Mouse (Mus musculus) gastrocnemius, postnatal 14 days (tissue): ENCODE measurements around the gene Cttn. TPM values are rescaled to one million over a fixed set of nuclear protein-coding genes. Genes with fewer than 3 reads are reported as not detected.

Source experiments
- DNase-seq: peaks from one replicate; pipeline ENCODE4 v3.0.0; 2021; ENCODE audit warnings: mixed read lengths
- intact Hi-C: fragments of 180-260 bp; cut with DNase I; formaldehyde crosslinking; loops from one replicate; pipeline ENCODE4 v1.15.1; 2025; ENCODE audit warnings: low total_unique reads
- total RNA-seq, 2 experiments: library from RNA; stranded (reverse); gene quantifications; 2 replicates each; pipeline ENCODE4 v1.2.3; 2021

Cttn gene
- total RNA-seq, 2 experiments from 2014 or later = 32.6 to 35.8 TPM

DNA sequence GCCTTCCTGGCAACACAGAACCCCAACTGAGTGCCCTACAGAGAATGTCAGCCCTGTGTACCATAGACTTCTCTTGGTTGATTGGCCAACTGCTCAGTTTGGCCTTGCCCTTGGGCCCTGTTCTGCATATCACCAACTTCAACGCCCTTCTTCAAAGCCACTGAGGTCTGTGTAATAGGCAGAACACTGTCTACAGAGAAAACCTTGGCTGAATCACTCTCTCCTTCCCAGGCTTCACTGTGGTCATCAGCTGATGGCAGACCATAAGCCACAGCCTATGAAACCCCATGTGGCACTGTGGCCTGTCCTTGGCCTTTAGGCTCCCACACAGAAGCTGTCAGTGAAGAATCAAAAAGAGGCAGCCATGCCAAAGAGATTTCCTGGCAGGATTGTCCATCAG lies 11.9 kb downstream of the Cttn start:
- intact Hi-C loops = no loop called here
- no peak for DNase-seq

DNA sequence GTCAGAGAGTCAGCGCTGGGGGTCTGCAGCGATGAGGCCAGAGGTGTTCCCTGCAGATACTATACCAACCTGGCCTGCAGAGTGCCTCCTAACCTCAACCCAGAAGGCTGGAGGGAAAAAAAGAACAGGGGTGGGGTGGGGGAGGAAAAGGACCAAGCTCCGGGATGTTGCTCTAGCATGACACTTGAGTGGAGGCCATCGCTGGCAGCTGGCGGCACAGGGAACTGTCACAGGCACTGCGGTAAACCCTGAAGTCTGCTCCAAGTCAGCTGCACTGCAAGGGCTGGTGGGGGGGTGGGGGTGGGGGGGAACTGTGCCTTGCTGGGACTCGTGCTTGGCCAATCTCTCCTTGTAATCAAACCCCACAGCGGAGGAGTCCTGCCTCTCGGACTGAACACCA lies 20.1 kb downstream of the Cttn start:
- intact Hi-C loops = no loop called here
- peak; percentile 20 for DNase-seq

DNA sequence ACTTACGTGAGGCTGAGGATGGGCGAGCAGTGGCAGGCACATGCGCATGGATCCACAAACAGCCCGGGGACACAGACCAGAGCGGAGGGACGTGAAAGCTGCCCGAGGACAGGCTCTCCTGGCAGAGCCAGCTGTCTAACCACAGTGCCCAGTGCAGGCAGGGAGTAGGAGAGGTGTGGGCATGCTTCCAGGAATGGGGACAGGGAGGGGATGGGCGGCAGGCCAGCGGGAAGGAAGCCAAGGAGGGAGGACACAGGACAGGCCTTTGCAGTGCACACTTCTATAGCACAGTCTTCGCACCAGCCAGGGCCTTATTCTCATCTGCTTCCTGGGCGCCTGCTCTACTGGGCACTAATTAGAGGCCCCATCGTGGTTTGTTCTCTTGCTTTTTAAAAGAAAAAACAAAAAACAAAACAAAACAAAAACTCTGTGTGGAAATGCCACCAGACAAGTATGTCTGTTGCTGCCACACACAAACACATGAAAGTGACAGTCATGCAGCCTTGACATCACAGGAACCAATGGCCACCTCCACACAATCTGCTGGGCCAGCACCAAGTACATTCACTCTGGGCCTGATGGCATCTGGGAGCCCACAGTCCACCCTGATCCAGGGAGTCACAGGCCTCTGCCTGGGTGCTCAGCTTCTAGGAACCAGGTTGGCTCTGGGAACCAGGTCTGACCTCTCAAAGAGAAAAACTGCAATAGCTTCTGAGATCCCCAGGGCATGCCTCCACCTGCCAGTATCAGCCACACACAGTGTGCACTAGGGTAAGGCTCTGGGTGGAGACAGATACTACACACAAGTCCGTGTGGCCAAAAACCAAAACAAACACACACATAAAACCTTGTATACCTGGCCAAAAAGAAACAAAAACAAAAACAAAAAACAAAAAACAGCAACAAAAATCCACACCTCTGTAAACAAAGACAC lies 20.9 kb downstream of the Cttn start:
- intact Hi-C loops = no loop called here
- DNase-seq = peak; percentile 73

DNA sequence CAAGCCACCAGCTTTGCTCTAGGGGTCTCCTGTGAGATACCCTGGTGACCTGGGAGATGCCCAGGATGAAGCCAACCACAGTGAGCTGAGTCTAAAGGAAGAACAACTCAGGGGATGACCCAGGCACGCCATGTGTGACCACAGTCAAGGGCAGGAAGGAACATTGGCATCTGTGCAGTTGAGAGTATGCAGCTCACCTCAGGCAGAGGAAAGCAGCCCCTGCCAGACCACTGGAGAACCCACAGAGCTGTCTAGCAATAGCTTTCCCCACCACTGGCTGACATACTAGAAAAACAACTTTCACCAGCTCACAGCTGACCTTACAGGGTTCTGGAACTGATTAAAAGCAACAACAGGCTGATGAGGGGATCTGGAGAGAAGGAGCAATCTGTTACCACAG lies 22.6 kb downstream of the Cttn start:
- intact Hi-C loops = no loop called here
- DNase-seq = no peak

- no peak for DNase-seq
- intact Hi-C loops = no loop called here
Observed at GRCm38 (mm10) chr7:144447146-144447545, 23.7 kb downstream of the Cttn start.

- DNase-seq = no peak
- intact Hi-C loops = no loop called here
Observed at GRCm38 (mm10) chr7:144444788-144445187, 26.0 kb downstream of the Cttn start.

DNA sequence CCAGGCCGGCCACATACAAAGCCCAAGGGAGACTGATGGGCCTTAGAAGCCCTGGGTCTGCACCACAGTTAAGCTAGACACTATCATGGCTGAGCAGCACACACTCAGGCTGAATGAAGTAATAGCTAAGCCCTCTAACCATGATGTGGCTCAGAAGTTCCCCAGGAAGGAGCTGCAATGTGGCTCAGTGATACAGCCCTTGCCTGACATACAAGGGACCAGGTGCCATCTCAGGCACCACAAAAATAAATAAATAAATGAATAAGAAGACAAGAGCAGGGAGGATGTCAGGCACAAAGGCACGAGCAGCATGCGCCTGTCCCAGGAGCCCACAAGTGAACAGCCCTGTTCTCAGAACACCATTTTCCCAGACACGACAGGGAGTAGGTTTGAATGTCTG lies 28.8 kb downstream of the Cttn start:
- no peak for DNase-seq
- intact Hi-C loops = no loop called here

DNA sequence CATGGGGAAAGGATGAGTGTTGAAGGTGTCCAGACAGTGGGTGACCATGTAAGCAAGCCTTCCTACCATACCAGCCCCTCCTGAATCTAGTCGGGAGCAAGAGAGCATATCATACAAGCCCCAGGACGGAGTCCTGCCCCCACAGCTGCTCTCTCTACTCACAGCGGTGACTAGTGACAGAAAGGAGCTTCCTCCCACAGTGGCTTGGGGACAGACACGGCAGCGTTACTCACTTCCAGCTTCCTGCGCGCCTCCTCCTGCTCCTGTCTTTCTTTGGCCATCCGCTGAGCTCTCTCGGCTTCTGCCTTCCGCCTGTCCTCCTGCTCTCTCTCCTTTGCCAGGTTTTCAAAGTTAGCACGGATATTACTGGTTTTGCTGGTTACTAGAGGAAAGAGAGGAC lies 29.3 kb downstream of the Cttn start:
- DNase-seq = no peak
- intact Hi-C loops = no loop called here

DNA sequence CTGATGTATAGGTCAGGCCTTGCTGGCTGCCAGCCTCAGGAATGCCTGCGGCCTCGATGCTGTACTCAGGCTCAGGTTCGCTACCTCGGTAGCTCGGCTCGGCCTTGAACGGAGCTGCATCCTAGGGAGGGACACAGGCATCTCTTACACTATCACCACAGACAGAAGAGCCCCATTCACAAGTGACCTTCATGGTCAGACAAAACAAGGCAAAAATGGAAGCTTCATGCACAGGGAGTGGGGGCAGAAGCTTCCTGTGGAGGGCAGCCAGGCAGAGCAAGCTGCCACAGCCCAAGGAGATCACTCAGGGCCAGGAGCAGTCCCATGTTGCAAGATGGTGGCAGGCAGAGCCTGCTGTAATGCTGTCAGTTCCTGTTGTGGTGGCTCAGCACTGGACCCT lies 32.0 kb downstream of the Cttn start:
- intact Hi-C loops = no loop called here

DNA sequence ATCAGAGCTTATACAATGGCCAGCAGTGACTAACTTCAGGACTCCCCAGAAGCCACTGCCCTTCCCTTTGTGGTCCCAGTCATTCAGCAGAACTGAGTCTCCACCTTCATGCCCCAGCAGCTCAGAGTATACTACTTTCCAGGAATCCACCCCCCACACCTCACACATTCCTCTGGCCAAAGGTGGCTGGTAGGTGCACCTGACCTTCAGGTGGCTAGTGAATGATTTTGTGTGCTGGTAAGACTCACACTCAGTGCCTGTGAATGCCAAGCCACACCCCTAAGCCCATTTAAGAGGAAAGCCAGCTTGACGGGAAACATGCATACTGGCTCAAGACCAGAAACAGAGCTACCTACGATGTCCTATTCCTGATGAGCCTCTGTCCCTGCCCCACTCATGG lies 37.9 kb downstream of the Cttn start:
- no peak for DNase-seq
- intact Hi-C loops = no loop called here

More for the DNA sequence above, 32.0 kb downstream of the Cttn start:
- no peak for DNase-seq

DNA sequence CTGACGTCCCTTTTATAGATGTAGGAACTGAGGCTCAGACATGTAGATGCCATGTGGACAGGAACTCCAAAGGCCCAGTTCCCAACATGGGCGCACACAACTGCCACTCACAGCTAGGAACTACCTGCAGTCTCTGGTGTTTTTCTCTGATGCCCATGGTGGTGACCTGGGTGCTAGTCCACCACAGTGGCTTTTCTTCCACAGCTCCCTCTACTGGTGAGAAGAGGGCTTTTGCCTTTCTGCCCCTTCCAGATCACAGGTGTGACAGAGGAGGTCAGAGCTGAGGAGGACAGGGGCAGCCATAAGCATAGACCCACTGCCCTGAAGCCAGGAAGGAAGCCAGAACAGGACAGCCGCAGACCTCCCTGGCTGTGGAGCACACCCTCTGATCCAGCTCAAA lies 43.3 kb downstream of the Cttn start:
- no peak for DNase-seq

GRCm38 (mm10) chr7:144426594-144426993 lies 44.2 kb downstream of the Cttn start:
- intact Hi-C loops = loop anchor here (2.0 to 10.0 kb wide), 2 partner anchors 210 to 342 kb away; no protein-coding TSS in a partner anchor
- no peak for DNase-seq

More for the DNA sequence above, 43.3 kb downstream of the Cttn start:
- intact Hi-C loops = loop anchor here (2.0 to 10.0 kb wide), 2 partner anchors 211 to 343 kb away; no protein-coding TSS in a partner anchor

GRCm38 (mm10) chr7:144425953-144426352 lies 44.9 kb downstream of the Cttn start:
- DNase-seq = peak; percentile 34
- intact Hi-C loops = loop anchor here (2.0 to 10.0 kb wide), 2 partner anchors 209 to 341 kb away; no protein-coding TSS in a partner anchor

GRCm38 (mm10) chr7:144421478-144421877 lies 49.3 kb downstream of the Cttn start:
- DNase-seq = no peak
- intact Hi-C loops = loop anchor here (10.0 kb wide), 1 partner anchor 337 kb away; no protein-coding TSS in a partner anchor

DNA sequence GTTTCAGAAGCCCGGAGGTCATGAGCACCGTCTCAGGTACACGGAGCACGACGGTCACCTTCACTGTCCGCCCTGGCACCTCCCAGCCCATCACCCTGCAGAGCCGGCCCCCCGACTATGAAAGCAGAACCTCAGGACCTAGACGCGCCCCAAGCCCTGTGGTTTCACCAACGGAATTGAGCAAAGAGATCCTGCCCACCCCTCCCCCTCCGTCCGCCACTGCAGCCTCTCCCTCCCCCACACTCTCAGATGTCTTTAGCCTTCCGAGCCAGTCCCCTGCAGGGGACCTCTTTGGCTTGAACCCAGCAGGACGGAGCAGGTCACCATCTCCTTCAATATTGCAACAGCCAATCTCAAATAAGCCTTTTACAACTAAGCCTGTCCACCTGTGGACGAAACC lies 50.3 kb downstream of the Cttn start:
- intact Hi-C loops = loop anchor here (10.0 kb wide), 1 partner anchor 336 kb away; no protein-coding TSS in a partner anchor
- DNase-seq = no peak

GRCm38 (mm10) chr7:144417644-144418343 lies 53.0 kb downstream of the Cttn start:
- intact Hi-C loops = no loop called here
- peak; percentile 32 for DNase-seq

- intact Hi-C loops = no loop called here
- no peak for DNase-seq
Observed at GRCm38 (mm10) chr7:144417234-144417633, 53.6 kb downstream of the Cttn start.

DNA sequence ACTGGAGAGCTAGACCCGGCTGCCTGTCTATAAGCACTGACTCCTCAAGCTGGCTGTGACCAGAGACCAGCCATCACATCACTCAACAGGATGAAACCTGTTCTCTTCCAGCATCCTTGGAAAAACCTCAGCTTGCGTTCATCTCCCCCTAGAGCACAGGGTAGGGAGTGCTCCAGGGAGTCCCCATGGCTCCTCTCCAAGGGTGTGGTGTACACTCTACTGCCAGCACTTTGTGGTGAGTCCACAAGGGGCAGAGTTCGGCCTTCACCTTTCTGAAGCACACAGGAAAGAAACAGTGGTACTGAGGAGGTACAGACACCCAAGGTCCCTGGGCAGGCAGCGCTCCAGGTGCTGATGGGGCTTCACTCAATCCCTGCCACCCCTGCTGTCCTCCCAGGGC lies 55.0 kb downstream of the Cttn start:
- no peak for DNase-seq

DNA sequence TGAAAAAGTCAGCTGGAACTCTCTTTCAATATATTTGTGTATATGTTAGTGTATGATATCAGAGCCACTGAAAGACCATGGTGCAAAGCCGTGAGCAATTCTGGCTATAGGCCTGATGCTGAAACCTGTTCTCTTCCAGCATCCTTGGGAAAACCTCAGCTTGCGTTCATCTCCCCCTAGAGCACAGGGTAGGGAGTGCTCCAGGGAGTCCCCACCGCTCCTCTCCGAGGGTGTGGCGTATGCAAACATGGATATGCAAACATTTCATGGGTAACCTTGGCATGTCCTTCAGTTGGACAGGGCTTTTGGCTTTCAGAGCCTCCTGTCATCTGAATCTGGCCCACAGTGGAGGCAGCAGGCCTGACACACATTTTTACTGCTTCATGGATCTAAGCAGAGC lies 56.2 kb downstream of the Cttn start:
- intact Hi-C loops = no loop called here
- DNase-seq = no peak

More for the DNA sequence above, 55.0 kb downstream of the Cttn start:
- intact Hi-C loops = no loop called here
